Mouse (Mus musculus): Measurements from ENCODE around the gene Col5a1. TPM values are rescaled to one million over a fixed set of nuclear protein-coding genes. Genes with fewer than 3 reads are reported as not detected.
A peak's percentile ranks its signal among the peaks of the same experiment; 100 is the strongest.

The Col5a1 gene
- polyA plus RNA-seq, 1 experiment from 2014 or later = 25.6 TPM

DNA sequence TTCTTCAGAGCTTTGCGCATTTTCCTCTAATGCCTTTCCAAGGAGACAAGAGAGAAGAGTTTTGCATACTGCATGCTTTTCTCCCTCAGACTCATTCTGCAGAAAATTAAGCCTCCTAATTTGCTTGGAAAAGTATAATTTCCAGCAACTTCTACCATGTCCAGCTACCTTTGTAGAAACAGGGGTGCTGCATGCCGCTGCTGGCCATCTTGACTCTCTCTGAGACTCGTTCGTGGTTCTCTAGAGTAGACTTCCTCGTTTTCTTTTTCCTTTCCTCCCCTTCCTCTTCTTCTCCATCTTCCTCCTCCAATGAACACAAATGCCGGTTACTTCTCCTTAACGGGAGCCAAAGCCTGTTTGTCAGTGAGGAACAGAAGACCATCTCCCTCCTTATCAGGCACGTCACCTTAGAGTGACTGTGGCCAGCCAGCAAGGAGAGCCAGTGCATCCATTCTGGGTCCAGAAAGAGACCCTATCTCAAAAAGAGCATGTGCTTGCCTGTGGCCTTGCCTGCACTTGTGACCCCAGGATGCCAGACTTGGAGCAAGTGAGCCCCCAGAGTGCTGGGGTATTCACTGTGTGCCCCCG lies 113.9 kb downstream of the Col5a1 start:
- peaks cover 21% of the 10 kb centered on the region for H3K4me1 ChIP-seq (replicated peaks)
- DNase-seq (ENCODE audit: low spot score) = no peak
- no peak overlapping the region for H3K4me3 ChIP-seq
- WGBS = 91% methylated on average over 9 of the region's 9 CpGs
- no peaks in the 10 kb centered on the region for H3K9me3 ChIP-seq
- peaks cover 17% of the 10 kb centered on the region; the same call in 1 of the 2 replicates for H3K36me3 ChIP-seq
- H3K27me3 ChIP-seq (ENCODE audit: insufficient read depth, poor library complexity, severe bottlenecking) = no peaks in the 10 kb centered on the region
- H3K27ac ChIP-seq = 0 out of 2 replicates have a peak overlapping the region, but pooled peaks have one; percentile 40

- H3K27ac ChIP-seq = peak overlapping the region; percentile 41; the same call in 1 of the 2 replicates
- peaks cover 19% of the 10 kb centered on the region for H3K4me1 ChIP-seq (replicated peaks)
- no peak overlapping the region for H3K4me3 ChIP-seq
- no peak for DNase-seq (ENCODE audit: low spot score)
- no peaks in the 10 kb centered on the region for H3K27me3 ChIP-seq (ENCODE audit: insufficient read depth, poor library complexity, severe bottlenecking)
- H3K36me3 ChIP-seq = peaks cover 22% of the 10 kb centered on the region
- H3K9me3 ChIP-seq = no peaks in the 10 kb centered on the region
- WGBS = 88% methylated on average over 3 of the region's 3 CpGs
These were observed 114.4 kb downstream of the Col5a1 start for GRCm38 (mm10) chr2:28000660-28001059.

DNA sequence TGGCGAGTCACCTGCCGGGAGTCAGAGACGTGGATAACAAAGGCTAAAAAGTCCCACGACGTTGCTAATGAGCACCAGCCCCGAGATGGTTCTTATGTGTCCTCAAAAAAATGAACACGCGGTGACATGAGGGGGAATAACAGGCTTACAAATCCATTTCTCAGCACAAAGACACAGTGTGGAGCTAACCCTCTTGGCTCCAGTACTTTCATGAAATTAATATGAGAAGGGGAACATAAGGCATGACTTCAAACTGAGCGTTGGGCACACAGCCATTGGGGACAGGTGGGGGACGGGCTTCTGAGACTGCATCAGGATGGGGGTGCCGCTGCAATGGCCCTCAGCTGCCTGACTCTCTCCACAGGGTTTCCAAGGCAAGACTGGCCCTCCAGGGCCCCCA lies 115.0 kb downstream of the Col5a1 start:
- Histone ChIP-seq H3K27ac (peak overlapping the region; percentile 41; the same call in 1 of the 2 replicates), H3K4me1 (replicated peaks) (peaks cover 18% of the 10 kb centered on the region), H3K4me3 (no peak overlapping the region), H3K27me3 (ENCODE audit: insufficient read depth, poor library complexity, severe bottlenecking) (no peaks in the 10 kb centered on the region), H3K36me3 (peaks cover 25% of the 10 kb centered on the region), H3K9me3 (no peaks in the 10 kb centered on the region)
- no peak for DNase-seq (ENCODE audit: low spot score)
- 90% methylated on average over 11 of the region's 11 CpGs for WGBS

DNA sequence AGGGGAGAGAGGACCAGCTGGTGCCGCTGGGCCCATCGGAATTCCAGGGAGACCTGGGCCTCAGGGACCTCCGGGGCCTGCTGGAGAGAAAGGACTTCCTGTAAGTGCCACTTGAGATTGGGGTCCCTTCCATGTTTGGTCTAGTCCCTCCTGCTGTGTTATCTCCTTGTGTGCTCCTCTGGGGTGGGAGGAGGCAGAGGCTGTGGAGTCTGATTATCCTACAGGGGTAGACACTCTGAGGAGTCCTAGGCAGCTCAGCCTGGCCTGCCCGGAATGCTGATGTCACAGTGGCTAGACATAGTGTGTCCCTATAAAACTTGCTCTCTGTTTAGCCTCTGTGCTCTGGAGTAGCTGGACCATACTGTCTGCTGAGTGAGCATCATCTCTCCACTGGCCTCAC lies 119.0 kb downstream of the Col5a1 start:
- Histone ChIP-seq H3K4me1 (replicated peaks) (0 out of 2 replicates have a peak, but pooled peaks cover 3% of the 10 kb centered on the region), H3K4me3 (no peak overlapping the region), H3K27ac (peak overlapping the region; percentile 14; the same call in 1 of the 2 replicates), H3K27me3 (ENCODE audit: insufficient read depth, poor library complexity, severe bottlenecking) (no peaks in the 10 kb centered on the region), H3K9me3 (no peaks in the 10 kb centered on the region), H3K36me3 (peaks cover 14% of the 10 kb centered on the region)
- DNase-seq (ENCODE audit: low spot score) = no peak
- 91% methylated on average over 4 of the region's 4 CpGs for WGBS

DNA sequence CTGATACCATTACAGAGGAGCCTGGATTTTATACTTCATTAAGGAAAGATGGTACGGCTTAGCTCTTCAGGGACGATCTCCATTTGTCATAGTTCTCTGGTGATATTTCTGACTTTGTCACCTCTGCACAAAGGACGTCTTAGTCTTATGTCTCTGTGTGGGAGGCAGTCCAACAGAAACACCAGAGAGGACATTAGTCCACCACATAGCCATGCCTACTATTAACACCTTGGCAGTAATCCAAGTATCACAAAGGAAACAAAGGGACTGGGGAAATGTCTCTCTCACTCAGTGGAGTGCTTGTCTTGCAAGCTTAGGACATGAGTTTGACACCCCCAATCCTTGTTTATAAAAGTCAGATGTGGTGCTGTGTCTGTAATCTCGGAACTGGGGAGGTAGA lies 122.0 kb downstream of the Col5a1 start:
- Histone ChIP-seq H3K27ac (no peak overlapping the region), H3K36me3 (peaks cover 25% of the 10 kb centered on the region), H3K9me3 (no peaks in the 10 kb centered on the region), H3K4me3 (no peak overlapping the region), H3K4me1 (replicated peaks) (0 out of 2 replicates have a peak, but pooled peaks cover 3% of the 10 kb centered on the region), H3K27me3 (ENCODE audit: insufficient read depth, poor library complexity, severe bottlenecking) (no peaks in the 10 kb centered on the region)
- WGBS = 88% methylated on average over 4 of the region's 4 CpGs
- DNase-seq (ENCODE audit: low spot score) = no peak

DNA sequence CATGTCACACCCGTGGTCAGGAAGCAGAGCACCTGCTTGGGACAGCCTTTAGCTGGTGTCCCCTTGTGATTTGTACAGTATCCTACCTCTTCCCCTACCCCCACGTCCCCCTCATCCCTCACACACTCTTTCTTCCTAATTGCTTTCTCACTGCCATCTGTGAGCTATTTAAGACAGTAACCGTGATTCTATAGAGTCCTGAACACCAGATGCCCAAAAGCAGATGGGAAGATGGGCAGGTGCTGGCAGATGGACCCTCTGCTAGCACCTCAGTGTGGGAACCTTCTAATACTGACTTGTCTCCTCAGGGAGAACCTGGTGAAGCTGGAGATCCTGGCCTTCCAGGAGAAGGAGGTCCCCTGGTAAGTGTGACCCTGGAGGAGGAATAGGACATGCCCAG lies 126.1 kb downstream of the Col5a1 start:
- H3K27me3 ChIP-seq (ENCODE audit: insufficient read depth, poor library complexity, severe bottlenecking) = no peaks in the 10 kb centered on the region
- no peaks in the 10 kb centered on the region for H3K9me3 ChIP-seq
- peak overlapping the region; percentile 3; the same call in 1 of the 2 replicates for H3K27ac ChIP-seq
- WGBS = 83% methylated on average over 3 of the region's 3 CpGs
- 0 out of 2 replicates have a peak, but pooled peaks cover 3% of the 10 kb centered on the region for H3K4me1 ChIP-seq (replicated peaks)
- no peak overlapping the region for H3K4me3 ChIP-seq
- DNase-seq (ENCODE audit: low spot score) = no peak
- H3K36me3 ChIP-seq = peaks cover 45% of the 10 kb centered on the region

DNA sequence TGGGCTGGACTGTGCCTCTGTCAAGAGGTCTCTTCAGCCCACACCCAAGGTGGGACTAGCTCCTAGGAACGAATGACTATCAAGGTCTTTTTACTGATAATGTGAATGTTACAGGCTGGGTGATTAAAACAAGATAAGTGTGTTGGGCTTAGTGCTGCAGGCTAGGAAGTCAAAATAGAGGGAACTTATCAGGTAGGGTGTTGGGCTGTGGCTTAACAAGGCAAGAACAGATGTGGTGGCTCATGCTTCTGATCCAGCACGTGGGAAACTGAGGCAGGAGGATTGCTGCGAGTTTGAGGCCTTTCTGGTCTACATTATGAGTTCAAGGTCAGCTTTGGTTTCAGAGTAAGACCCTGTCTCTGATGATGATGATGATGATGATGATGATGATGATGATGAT lies 128.6 kb downstream of the Col5a1 start:
- no peaks in the 10 kb centered on the region for H3K9me3 ChIP-seq
- DNase-seq (ENCODE audit: low spot score) = no peak
- H3K4me3 ChIP-seq = no peak overlapping the region
- H3K4me1 ChIP-seq (replicated peaks) = 0 out of 2 replicates have a peak, but pooled peaks cover 3% of the 10 kb centered on the region
- H3K27me3 ChIP-seq (ENCODE audit: insufficient read depth, poor library complexity, severe bottlenecking) = no peaks in the 10 kb centered on the region
- 94% methylated on average over 3 of the region's 3 CpGs for WGBS
- no peak overlapping the region for H3K27ac ChIP-seq
- peaks cover 56% of the 10 kb centered on the region for H3K36me3 ChIP-seq

DNA sequence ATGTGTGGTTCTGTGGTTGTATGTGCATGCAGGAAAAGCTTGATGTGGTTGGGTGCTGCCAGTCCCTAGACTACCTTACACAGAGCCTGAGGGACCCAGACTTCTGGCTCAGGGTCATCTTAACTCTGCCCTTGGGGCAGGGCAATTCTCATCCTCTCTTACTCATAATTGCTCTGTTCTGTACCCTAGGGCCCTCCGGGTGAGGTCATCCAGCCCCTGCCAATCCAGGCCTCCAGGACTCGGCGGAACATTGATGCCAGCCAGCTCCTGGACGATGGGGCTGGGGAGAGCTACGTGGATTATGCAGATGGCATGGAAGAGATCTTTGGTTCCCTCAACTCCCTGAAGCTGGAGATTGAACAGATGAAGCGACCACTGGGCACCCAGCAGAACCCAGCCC lies 138.2 kb downstream of the Col5a1 start:
- no peak for DNase-seq (ENCODE audit: low spot score)
- H3K4me1 ChIP-seq (replicated peaks) = no peaks in the 10 kb centered on the region
- H3K9me3 ChIP-seq = no peaks in the 10 kb centered on the region
- no peaks in the 10 kb centered on the region for H3K27me3 ChIP-seq (ENCODE audit: insufficient read depth, poor library complexity, severe bottlenecking)
- no peak overlapping the region for H3K4me3 ChIP-seq
- WGBS = 95% methylated on average over 6 of the region's 6 CpGs
- H3K27ac ChIP-seq = no peak overlapping the region
- peaks cover 45% of the 10 kb centered on the region for H3K36me3 ChIP-seq

GRCm38 (mm10) chr2:28025776-28026175 lies 139.6 kb downstream of the Col5a1 start:
- 95% methylated on average over 4 of the region's 4 CpGs for WGBS
- Histone ChIP-seq H3K27me3 (ENCODE audit: insufficient read depth, poor library complexity, severe bottlenecking) (no peaks in the 10 kb centered on the region), H3K4me3 (no peak overlapping the region), H3K4me1 (replicated peaks) (no peaks in the 10 kb centered on the region), H3K9me3 (no peaks in the 10 kb centered on the region), H3K27ac (no peak overlapping the region), H3K36me3 (peaks cover 45% of the 10 kb centered on the region)
- no peak for DNase-seq (ENCODE audit: low spot score)

DNA sequence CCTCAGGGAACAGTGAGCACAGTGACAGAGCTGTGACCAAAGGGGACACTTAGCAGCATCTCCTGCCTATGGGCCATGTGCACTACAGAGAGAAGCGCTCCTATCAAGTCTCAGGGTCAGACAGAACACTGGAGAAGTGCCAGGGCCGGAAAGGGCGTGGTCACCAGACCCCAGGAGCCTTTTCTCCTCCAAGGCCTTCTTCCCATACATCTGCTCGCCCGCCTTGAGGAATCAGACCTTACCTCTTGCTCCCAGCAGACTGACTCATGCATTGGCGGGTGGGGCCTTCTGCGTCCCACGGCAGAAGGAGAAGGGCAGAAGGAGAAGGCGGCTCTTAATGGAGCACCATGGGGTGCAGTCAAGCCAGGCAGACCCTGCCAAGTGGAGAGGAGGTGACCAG lies 145.6 kb downstream of the Col5a1 start:
- H3K4me3 ChIP-seq = no peak overlapping the region
- H3K27me3 ChIP-seq (ENCODE audit: insufficient read depth, poor library complexity, severe bottlenecking) = no peaks in the 10 kb centered on the region
- 84% methylated on average over 9 of the region's 9 CpGs for WGBS
- peaks cover 20% of the 10 kb centered on the region for H3K36me3 ChIP-seq
- no peak overlapping the region for H3K27ac ChIP-seq
- H3K4me1 ChIP-seq (replicated peaks) = no peaks in the 10 kb centered on the region
- no peak for DNase-seq (ENCODE audit: low spot score)
- no peaks in the 10 kb centered on the region for H3K9me3 ChIP-seq

- WGBS = 95% methylated on average over 11 of the region's 11 CpGs
- no peak overlapping the region for H3K27ac ChIP-seq
- DNase-seq (ENCODE audit: low spot score) = no peak
- H3K9me3 ChIP-seq = no peaks in the 10 kb centered on the region
- H3K36me3 ChIP-seq = peaks cover 21% of the 10 kb centered on the region
- H3K4me1 ChIP-seq (replicated peaks) = no peaks in the 10 kb centered on the region
- H3K4me3 ChIP-seq = no peak overlapping the region
- no peaks in the 10 kb centered on the region for H3K27me3 ChIP-seq (ENCODE audit: insufficient read depth, poor library complexity, severe bottlenecking)
These were observed 146.2 kb downstream of the Col5a1 start for GRCm38 (mm10) chr2:28032469-28032868.

- Histone ChIP-seq H3K9me3 (no peaks in the 10 kb centered on the region), H3K36me3 (peaks cover 12% of the 10 kb centered on the region), H3K27ac (no peak overlapping the region), H3K27me3 (ENCODE audit: insufficient read depth, poor library complexity, severe bottlenecking) (no peaks in the 10 kb centered on the region), H3K4me3 (no peak overlapping the region), H3K4me1 (replicated peaks) (no peaks in the 10 kb centered on the region)
- DNase-seq (ENCODE audit: low spot score) = no peak
- 75% methylated on average over 13 of the region's 13 CpGs for WGBS
These were observed 147.9 kb downstream of the Col5a1 start for GRCm38 (mm10) chr2:28034011-28034710.

DNA sequence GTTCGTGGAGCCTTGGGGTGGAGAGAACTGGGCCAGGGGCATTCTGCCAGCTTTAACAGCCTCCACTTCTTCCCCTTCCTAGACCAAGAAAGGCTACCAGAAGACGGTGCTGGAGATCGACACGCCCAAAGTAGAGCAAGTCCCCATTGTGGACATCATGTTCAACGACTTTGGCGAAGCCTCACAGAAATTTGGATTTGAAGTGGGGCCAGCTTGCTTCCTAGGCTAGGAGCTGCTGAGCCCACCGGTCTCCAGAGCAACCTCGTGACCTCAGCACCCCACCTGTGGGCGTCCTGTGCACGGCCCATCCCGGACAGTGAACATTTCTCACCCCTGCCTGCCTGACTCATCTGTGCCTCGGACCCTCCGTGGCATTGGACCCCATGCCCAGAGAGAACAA lies 150.6 kb downstream of the Col5a1 start:
- Histone ChIP-seq H3K36me3 (peaks cover 11% of the 10 kb centered on the region), H3K4me3 (no peak overlapping the region), H3K27ac (no peak overlapping the region), H3K4me1 (replicated peaks) (no peaks in the 10 kb centered on the region), H3K9me3 (no peaks in the 10 kb centered on the region), H3K27me3 (ENCODE audit: insufficient read depth, poor library complexity, severe bottlenecking) (no peaks in the 10 kb centered on the region)
- DNase-seq (ENCODE audit: low spot score) = no peak
- WGBS = 92% methylated on average over 13 of the region's 13 CpGs
